Mouse (Mus musculus) midbrain, embryonic 16.5 days (tissue): ENCODE measurements around the gene Hdgfl2. TPM values are rescaled to one million over a fixed set of nuclear protein-coding genes. Genes with fewer than 3 reads are reported as not detected.

Source experiments
- ATAC-seq: fragments of 200-750 bp; cut with Nextera tagmentation; 2 replicates; pipeline ENCODE4 v1.8.0; 2017; ENCODE audit warnings: moderate TSS enrichment
- H3K27ac ChIP-seq: fragments of 300-500 bp; sonication (generic); 2 replicates; pipeline ENCODE4 v1.5.1; 2014; ENCODE audit warnings: mild to moderate bottlenecking, low read length, mixed read lengths
- H3K27me3 ChIP-seq: fragments of 300-500 bp; sonication (generic); 2 replicates; pipeline ENCODE4 v1.6.1; 2014; ENCODE audit warnings: low read depth, low read length, mixed read lengths; ENCODE audit not compliant: control insufficient read depth, insufficient read depth
- H3K36me3 ChIP-seq: fragments of 300-500 bp; sonication (generic); 2 replicates; pipeline ENCODE4 v1.6.1; 2014; ENCODE audit warnings: mild to moderate bottlenecking, low read length, moderate library complexity, mixed read lengths; ENCODE audit not compliant: control insufficient read depth, insufficient read depth
- H3K4me1 ChIP-seq: fragments of 300-500 bp; sonication (generic); 2 replicates; pipeline ENCODE4 v1.6.1; 2014; ENCODE audit warnings: mild to moderate bottlenecking, low read length, mixed read lengths; ENCODE audit not compliant: control insufficient read depth, insufficient read depth
- H3K4me2 ChIP-seq: fragments of 300-500 bp; sonication (generic); 2 replicates; pipeline ENCODE4 v1.6.1; 2014; ENCODE audit warnings: mild to moderate bottlenecking, low read length, mixed read lengths
- H3K4me3 ChIP-seq: fragments of 300-500 bp; sonication (generic); 2 replicates; pipeline ENCODE4 v1.5.1; 2014; ENCODE audit warnings: low read depth, mild to moderate bottlenecking, low read length, moderate library complexity, mixed read lengths
- H3K9ac ChIP-seq: fragments of 300-500 bp; sonication (generic); 2 replicates; pipeline ENCODE4 v1.6.1; 2014; ENCODE audit warnings: low read depth, low read length, mixed read lengths
- H3K9me3 ChIP-seq: fragments of 300-500 bp; sonication (generic); replicated peaks from 2 replicates; pipeline ENCODE4 v1.6.1; 2014; ENCODE audit warnings: mild to moderate bottlenecking, low read length, mixed read lengths; ENCODE audit not compliant: control insufficient read depth, poor library complexity, severe bottlenecking
- WGBS: fragments of 180-500 bp; shearing (Covaris S2); extraction: QIAGEN DNeasy Blood & Tissue Kit; methylation state at CpG from one replicate; pipeline ENCODE4 v1.1.7; 2014; 5-methylcytosine and 5-hydroxymethylcytosine counted together
- polyA plus RNA-seq: library from polyadenylated mRNA; unstranded; fragments of >200 nt; fragmentation: Nextera tagmentation; extraction: Ambion mirVana; gene quantifications from 2 replicates; pipeline ENCODE4 v1.2.1, GENCODE M21; 2015

The Hdgfl2 gene
- polyA plus RNA-seq, 1 experiment from 2014 or later = 140 TPM

DNA sequence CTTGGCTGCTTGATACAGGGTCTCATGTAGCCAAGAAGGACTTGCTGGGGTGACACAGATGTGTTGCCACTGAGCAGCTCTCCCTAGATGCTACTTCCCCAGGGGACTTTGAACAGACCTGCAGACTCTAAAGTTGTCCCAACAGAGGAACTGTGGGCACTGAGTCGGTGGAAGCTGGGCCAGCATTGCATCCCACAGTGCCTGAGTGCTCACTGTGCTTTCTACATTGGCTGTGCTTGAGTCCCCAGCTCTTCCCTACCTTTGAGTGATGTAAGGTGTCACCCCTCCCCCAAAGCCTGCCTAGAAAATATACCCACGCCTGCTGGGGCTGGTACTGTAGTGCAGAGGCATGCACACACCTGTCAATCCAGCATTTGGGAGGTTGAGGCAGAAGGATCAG, 28.3 kb downstream of the Hdgfl2 start:
- no peaks in the 10 kb centered on the region for H3K27me3 ChIP-seq
- 80% methylated on average over 2 of the region's 2 CpGs for WGBS
- no peak overlapping the region for H3K4me2 ChIP-seq
- no peaks in the 10 kb centered on the region for H3K4me1 ChIP-seq
- H3K27ac ChIP-seq = no peak overlapping the region
- H3K9me3 ChIP-seq = no peaks in the 10 kb centered on the region
- H3K9ac ChIP-seq = no peak overlapping the region
- H3K4me3 ChIP-seq = no peak overlapping the region
- no peak for ATAC-seq
- H3K36me3 ChIP-seq = no peaks in the 10 kb centered on the region

GRCm38 (mm10) chr17:56108334-56109044, 29.1 kb downstream of the Hdgfl2 start:
- no peaks in the 10 kb centered on the region for H3K36me3 ChIP-seq
- ATAC-seq = no peak
- 87% methylated on average over 6 of the region's 6 CpGs for WGBS
- no peaks in the 10 kb centered on the region for H3K4me1 ChIP-seq
- H3K27me3 ChIP-seq = no peaks in the 10 kb centered on the region
- no peak overlapping the region for H3K4me2 ChIP-seq
- H3K27ac ChIP-seq = no peak overlapping the region
- H3K9ac ChIP-seq = no peak overlapping the region
- no peaks in the 10 kb centered on the region for H3K9me3 ChIP-seq
- no peak overlapping the region for H3K4me3 ChIP-seq

- WGBS = 59% methylated on average over 10 of the region's 10 CpGs
- no peaks in the 10 kb centered on the region for H3K36me3 ChIP-seq
- H3K4me1 ChIP-seq = no peaks in the 10 kb centered on the region
- H3K27me3 ChIP-seq = no peaks in the 10 kb centered on the region
- no peak within 1 kb of the TSS for H3K9ac ChIP-seq
- H3K4me3 ChIP-seq = no peak within 1 kb of the TSS
- no peak within 1 kb of the TSS for H3K27ac ChIP-seq
- H3K4me2 ChIP-seq = no peak within 1 kb of the TSS
- no peaks in the 10 kb centered on the region for H3K9me3 ChIP-seq
- ATAC-seq = 0 out of 2 replicates have a peak, but pooled peaks have one; percentile 19
Observed at GRCm38 (mm10) chr17:56109219-56110051, 30.0 kb downstream of the Hdgfl2 start, which contains the start of gene Plin4. Gene Plin4 (minus strand): TSS chr17:56109803.

DNA sequence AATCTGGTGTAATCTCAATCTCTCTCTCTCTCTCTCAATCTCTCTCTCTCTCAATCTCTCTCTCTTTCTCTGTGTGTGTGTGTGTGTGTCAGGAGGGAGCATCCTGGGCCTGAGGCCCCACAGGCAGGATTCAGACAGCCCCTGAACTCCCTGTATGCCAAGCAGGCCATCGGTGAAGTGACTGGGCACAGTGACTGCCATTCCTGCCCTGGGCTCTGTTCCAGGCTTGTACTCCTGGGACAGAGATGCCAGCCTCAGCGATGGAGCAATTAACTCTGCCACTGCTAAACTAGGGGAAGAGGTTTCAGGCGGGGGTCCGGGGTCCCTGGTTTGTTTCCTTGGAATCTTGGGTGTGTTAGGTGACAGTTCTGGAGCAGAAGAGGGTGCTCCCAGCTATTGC, 31.1 kb downstream of the Hdgfl2 start:
- Histone ChIP-seq H3K9ac (no peak overlapping the region), H3K36me3 (no peaks in the 10 kb centered on the region), H3K4me1 (no peaks in the 10 kb centered on the region), H3K4me3 (no peak overlapping the region), H3K9me3 (no peaks in the 10 kb centered on the region), H3K27me3 (no peaks in the 10 kb centered on the region), H3K4me2 (no peak overlapping the region), H3K27ac (no peak overlapping the region)
- WGBS = 65% methylated on average over 4 of the region's 4 CpGs
- no peak for ATAC-seq

- WGBS = 64% methylated on average over 1 of the region's 1 CpGs
- H3K9me3 ChIP-seq = no peaks in the 10 kb centered on the region
Observed at GRCm38 (mm10) chr17:56111021-56111420, 31.6 kb downstream of the Hdgfl2 start.

GRCm38 (mm10) chr17:56111864-56112263, 32.4 kb downstream of the Hdgfl2 start:
- WGBS = 43% methylated on average over 5 of the region's 5 CpGs
- H3K9me3 ChIP-seq = no peaks in the 10 kb centered on the region
- no peak overlapping the region for H3K27ac ChIP-seq
- no peak overlapping the region for H3K4me3 ChIP-seq
- H3K9ac ChIP-seq = no peak overlapping the region
- H3K4me1 ChIP-seq = no peaks in the 10 kb centered on the region
- H3K27me3 ChIP-seq = no peaks in the 10 kb centered on the region
- H3K36me3 ChIP-seq = no peaks in the 10 kb centered on the region
- no peak for ATAC-seq
- H3K4me2 ChIP-seq = no peak overlapping the region

More at GRCm38 (mm10) chr17:56111021-56111420, 31.6 kb downstream of the Hdgfl2 start:
- ATAC-seq = no peak
- H3K4me3 ChIP-seq = no peak overlapping the region
- H3K4me1 ChIP-seq = no peaks in the 10 kb centered on the region
- H3K4me2 ChIP-seq = no peak overlapping the region
- no peak overlapping the region for H3K9ac ChIP-seq
- no peak overlapping the region for H3K27ac ChIP-seq
- H3K36me3 ChIP-seq = no peaks in the 10 kb centered on the region
- H3K27me3 ChIP-seq = no peaks in the 10 kb centered on the region

- ATAC-seq = no peak; the same call in 1 of the 2 replicates
- Histone ChIP-seq H3K4me3 (no peak overlapping the region), H3K4me2 (no peak overlapping the region), H3K9ac (no peak overlapping the region), H3K4me1 (0 out of 2 replicates have a peak, but pooled peaks cover 3% of the 10 kb centered on the region), H3K27ac (no peak overlapping the region), H3K27me3 (no peaks in the 10 kb centered on the region), H3K36me3 (no peaks in the 10 kb centered on the region), H3K9me3 (no peaks in the 10 kb centered on the region)
- 73% methylated on average over 3 of the region's 3 CpGs for WGBS
Observed at GRCm38 (mm10) chr17:56112743-56113142, 33.3 kb downstream of the Hdgfl2 start.

DNA sequence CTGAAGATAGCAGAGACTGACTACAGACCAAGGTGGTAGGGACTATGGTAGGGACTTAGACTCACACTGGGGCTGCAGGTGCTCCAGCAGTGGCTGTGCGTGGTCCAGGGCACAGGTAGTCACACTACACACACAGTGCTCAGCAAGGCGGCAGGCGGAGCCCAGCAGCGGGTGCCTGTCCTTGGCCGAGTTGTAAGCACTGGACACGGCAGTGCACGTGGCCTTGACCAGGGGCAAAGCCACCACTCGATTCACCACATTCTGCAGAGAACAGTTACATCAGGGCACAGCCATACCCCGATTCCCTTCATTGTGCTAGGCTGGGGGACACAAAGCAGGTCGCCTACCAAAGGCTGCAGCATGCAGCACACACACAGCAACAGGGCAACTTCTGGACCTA, 36.8 kb downstream of the Hdgfl2 start:
- Histone ChIP-seq H3K4me3 (no peak overlapping the region), H3K27ac (no peak overlapping the region), H3K4me2 (no peak overlapping the region), H3K4me1 (0 out of 2 replicates have a peak, but pooled peaks cover 7% of the 10 kb centered on the region), H3K27me3 (peaks cover 25% of the 10 kb centered on the region), H3K9me3 (no peaks in the 10 kb centered on the region), H3K9ac (no peak overlapping the region), H3K36me3 (no peaks in the 10 kb centered on the region)
- ATAC-seq = no peak
- 76% methylated on average over 10 of the region's 10 CpGs for WGBS
